Mouse (Mus musculus): Measurements from ENCODE around the gene Tmem35b. TPM values are rescaled to one million over a fixed set of nuclear protein-coding genes. Genes with fewer than 3 reads are reported as not detected.

Gene Tmem35b
- 4.3 and 5.6 TPM in 2 replicates for polyA plus RNA-seq (2012; rRNA removed)

DNA sequence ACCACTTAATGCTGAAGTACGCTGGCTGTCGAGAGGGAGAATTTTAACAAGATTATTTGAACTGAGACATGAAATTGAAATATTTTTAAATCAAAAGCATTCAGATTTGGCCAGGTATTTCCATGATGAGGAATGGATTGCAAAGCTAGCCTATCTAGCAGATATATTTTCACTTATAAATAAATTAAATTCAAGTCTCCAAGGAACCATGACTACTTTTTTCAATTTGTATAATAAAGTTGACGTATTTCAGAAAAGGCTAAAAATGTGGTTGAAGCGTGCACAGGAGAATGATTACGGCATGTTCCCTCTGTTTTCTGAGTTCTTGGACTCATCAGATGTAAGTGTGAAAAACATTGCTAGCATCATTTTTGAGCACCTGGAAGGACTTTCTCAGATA, at the start of gene Tmem35b:
TSS of gene Tmem35b (plus strand) at position 301 of the 400 bp plus-strand sequence.

GRCm38 (mm10) chr4:127076875-127077548, 46.5 kb upstream of the Tmem35b start, which contains the start of gene Zmym6:
Gene Zmym6 (plus strand): TSS chr4:127077383.

GRCm38 (mm10) chr4:127168914-127169345, 45.4 kb downstream of the Tmem35b start, which contains the start of gene Dlgap3:
Gene Dlgap3 (plus strand): TSS chr4:127169204.

Other genes with a start within 250 kb of the Tmem35b start
- gene Zmym4, start 155.6 kb upstream of the Tmem35b start, polyA plus RNA-seq (2012; rRNA removed), result 0.38 and 0.93 TPM in 2 replicates
- gene Sfpq, start 102.4 kb upstream of the Tmem35b start, polyA plus RNA-seq (2012; rRNA removed), result 15.1 and 18.6 TPM in 2 replicates
- gene Zmym1, start 62.5 kb upstream of the Tmem35b start, polyA plus RNA-seq (2012; rRNA removed), result 0.22 and 0.43 TPM in 2 replicates
- 0.34 and 0.92 TPM in 2 replicates for gene Zmym6, start 46.3 kb upstream of the Tmem35b start, polyA plus RNA-seq (2012; rRNA removed)
- 0.43 and 0.68 TPM in 2 replicates for gene Dlgap3, start 45.5 kb downstream of the Tmem35b start, polyA plus RNA-seq (2012; rRNA removed)
- gene Smim12, start 120.1 kb downstream of the Tmem35b start, polyA plus RNA-seq (2012; rRNA removed), result 9.2 and 15.6 TPM in 2 replicates
- gene Gja4, start 190.3 kb downstream of the Tmem35b start, polyA plus RNA-seq (2012; rRNA removed), result 8.2 and 8.5 TPM in 2 replicates
- gene Gjb3, start 207.2 kb downstream of the Tmem35b start, polyA plus RNA-seq (2012; rRNA removed), result 10.6 and 15.5 TPM in 2 replicates
- gene Gjb4, start 230.4 kb downstream of the Tmem35b start, polyA plus RNA-seq (2012; rRNA removed), result 5.9 and 12.3 TPM in 2 replicates
- gene Gjb5, start 234.5 kb downstream of the Tmem35b start, polyA plus RNA-seq (2012; rRNA removed), result 4.0 and 4.1 TPM in 2 replicates

All from stomach, adult 2 months (tissue).